Mouse (Mus musculus) frontal cortex, adult 2 months (tissue): ENCODE data around the gene Plekhg4. TPM values are rescaled to one million over a fixed set of nuclear protein-coding genes. Genes with fewer than 3 reads are reported as not detected.
A peak's percentile ranks its signal among the peaks of the same experiment; 100 is the strongest.

Experiments used
- DNase-seq, 2 experiments: peaks; one replicate each; pipeline ENCODE4 v3.0.0; 2022; ENCODE audit warnings: low spot score in 1 of 2; ENCODE audit errors: extremely low spot score in 1 of 2
- polyA plus RNA-seq: library from polyadenylated mRNA; depleted of rRNA; stranded (reverse); fragments of >200 nt; gene quantifications from 2 replicates; pipeline ENCODE4 v1.2.3, GENCODE M21; 2012; rRNA removed

The Plekhg4 gene
- polyA plus RNA-seq: 3.2 TPM in 2 replicates

- DNase-seq: no peak
These were observed at the start of gene Plekhg4 for GRCm38 (mm10) chr8:105373032-105373431. Plekhg4 (plus strand) TSS chr8:105373274.

GRCm38 (mm10) chr8:105325641-105326093, 47.4 kb upstream of the Plekhg4 start:
- no peak for DNase-seq

- DNase-seq: peak; percentile 95 to 98
These were observed 46.9 kb upstream of the Plekhg4 start, which contains the start of the genes Lrrc29 and Tmem208 for GRCm38 (mm10) chr8:105326141-105326672. Lrrc29 (minus strand) TSS chr8:105326278. Tmem208 (plus strand) TSS chr8:105326354.

- no peak for DNase-seq
These were observed 46.1 kb upstream of the Plekhg4 start for GRCm38 (mm10) chr8:105326968-105327367.

GRCm38 (mm10) chr8:105330325-105330724, 42.7 kb upstream of the Plekhg4 start:
- no peak for DNase-seq

- DNase-seq: no peak
These were observed 41.6 kb upstream of the Plekhg4 start for GRCm38 (mm10) chr8:105331469-105331868.

- no peak for DNase-seq
These were observed 41.1 kb upstream of the Plekhg4 start for GRCm38 (mm10) chr8:105331931-105332330.

GRCm38 (mm10) chr8:105332523-105332922, 40.6 kb upstream of the Plekhg4 start:
- DNase-seq: no peak

- DNase-seq: no peak
These were observed 36.5 kb upstream of the Plekhg4 start for GRCm38 (mm10) chr8:105336373-105337130.

GRCm38 (mm10) chr8:105338992-105339391, 34.1 kb upstream of the Plekhg4 start:
- DNase-seq: no peak

GRCm38 (mm10) chr8:105339886-105340635, 33.0 kb upstream of the Plekhg4 start:
- DNase-seq: no peak

GRCm38 (mm10) chr8:105341399-105341798, 31.7 kb upstream of the Plekhg4 start:
- no peak for DNase-seq

- no peak for DNase-seq
These were observed 30.3 kb upstream of the Plekhg4 start for GRCm38 (mm10) chr8:105342768-105343167.

- no peak for DNase-seq
These were observed 29.1 kb upstream of the Plekhg4 start for GRCm38 (mm10) chr8:105343791-105344574.

GRCm38 (mm10) chr8:105345061-105345975, 27.8 kb upstream of the Plekhg4 start:
- peak in 1 of 2 experiments; percentile 31 for DNase-seq

GRCm38 (mm10) chr8:105346611-105347427, 26.3 kb upstream of the Plekhg4 start:
- DNase-seq: peak in 1 of 2 experiments; percentile 56

- DNase-seq: peak; percentile 77 to 89
These were observed 25.4 kb upstream of the Plekhg4 start, which contains the start of gene Fhod1 for GRCm38 (mm10) chr8:105347428-105348221. Fhod1 (minus strand) TSS chr8:105347953.
